Mouse (Mus musculus) C2C12 (cell line): ENCODE results near the gene Sbk1.

Experiments used
- CTCF ChIP-seq: IDR thresholded peaks from one replicate; pipeline ENCODE4 v1.5.1; 2011; ENCODE audit not compliant: control insufficient read depth, insufficient read depth, insufficient read length
- MAX ChIP-seq: IDR thresholded peaks from one replicate; pipeline ENCODE4 v1.6.1; 2011; ENCODE audit warnings: mild to moderate bottlenecking, control low read depth
- MYOG ChIP-seq: IDR thresholded peaks from one replicate; pipeline ENCODE4 v1.6.1; 2011; ENCODE audit not compliant: control insufficient read depth, insufficient read length; ENCODE audit errors: extremely low read depth

DNA sequence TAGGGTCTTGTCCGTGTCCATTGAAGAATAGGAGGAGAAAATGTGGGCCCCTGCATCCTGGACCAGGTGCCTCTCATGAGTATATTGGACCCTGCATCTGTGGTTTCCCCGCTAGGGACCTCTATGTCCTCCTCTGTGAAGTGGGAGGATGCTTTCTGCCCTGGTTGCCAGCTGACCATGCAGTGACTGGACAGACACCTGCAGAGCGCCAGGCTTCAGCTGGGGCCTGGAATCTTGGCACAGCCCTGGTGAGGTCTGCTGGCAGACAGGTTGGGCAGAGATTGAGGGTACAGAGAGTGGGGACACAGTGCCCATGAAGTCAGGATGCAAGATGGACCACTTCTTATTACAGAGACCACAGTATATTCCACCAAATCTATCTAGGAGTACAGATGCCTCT, 22.4 kb upstream of the Sbk1 start:
- TF ChIP-seq MAX (no peak), CTCF (no peak), MYOG (no peak)
